Mouse (Mus musculus) cerebellum, adult 2 months (tissue): ENCODE data around the gene Tkt.

Experiments
- CTCF ChIP-seq: fragments of 200-500 bp; IDR thresholded peaks from 2 replicates; pipeline ENCODE4 v1.5.1; 2011; ENCODE audit warnings: low read depth, mild to moderate bottlenecking, control low read depth, low read length, moderate library complexity, borderline replicate concordance; ENCODE audit not compliant: insufficient read depth
- POLR2A ChIP-seq: fragments of 200-500 bp; IDR thresholded peaks from 2 replicates; pipeline ENCODE4 v1.6.1; 2011; ENCODE audit warnings: low read length, control low read depth, borderline replicate concordance; ENCODE audit not compliant: insufficient read depth

- TF ChIP-seq CTCF: no peak
- TF ChIP-seq POLR2A: no peak
These were observed 11.2 kb downstream of the Tkt start for GRCm38 (mm10) chr14:30559321-30559850.
